Mouse (Mus musculus) hindbrain, embryonic 14.5 days (tissue): Measurements from ENCODE around the gene Dpp7. TPM values are rescaled to one million over a fixed set of nuclear protein-coding genes. Genes with fewer than 3 reads are reported as not detected.

Experiments
- ATAC-seq: fragments of 200-750 bp; cut with Nextera tagmentation; 2 replicates; pipeline ENCODE4 v1.8.0; 2017; ENCODE audit warnings: moderate number of reproducible peaks, mild to moderate bottlenecking, moderate TSS enrichment, moderate library complexity; ENCODE audit not compliant: low FRiP score
- DNase-seq: peaks from one replicate; pipeline ENCODE4 v3.0.0-alpha.2; 2015; ENCODE audit warnings: low spot score
- H3K27ac ChIP-seq: fragments of 300-500 bp; sonication (generic); 2 replicates; pipeline ENCODE4 v1.5.1; 2014; ENCODE audit warnings: mild to moderate bottlenecking, moderate library complexity
- H3K27me3 ChIP-seq: fragments of 300-500 bp; sonication (generic); 2 replicates; pipeline ENCODE4 v1.6.1; 2014; ENCODE audit warnings: mild to moderate bottlenecking, low read length, mixed read lengths; ENCODE audit not compliant: control insufficient read depth, insufficient read depth
- H3K36me3 ChIP-seq: fragments of 300-500 bp; sonication (generic); replicated peaks from 2 replicates; pipeline ENCODE4 v1.6.1; 2014; ENCODE audit not compliant: control insufficient read depth, insufficient read depth
- H3K4me1 ChIP-seq: fragments of 300-500 bp; sonication (generic); replicated peaks from 2 replicates; pipeline ENCODE4 v1.6.1; 2014; ENCODE audit warnings: antibody characterized with exemption, low read length, mixed read lengths; ENCODE audit not compliant: control insufficient read depth, insufficient read depth
- H3K4me2 ChIP-seq: fragments of 300-500 bp; sonication (generic); replicated peaks from 2 replicates; pipeline ENCODE4 v1.6.1; 2014; ENCODE audit warnings: mild to moderate bottlenecking, moderate library complexity
- H3K4me3 ChIP-seq: fragments of 300-500 bp; sonication (generic); replicated peaks from 2 replicates; pipeline ENCODE4 v1.5.1; 2014; ENCODE audit warnings: mild to moderate bottlenecking, low read length
- H3K9ac ChIP-seq: fragments of 300-500 bp; sonication (generic); 2 replicates; pipeline ENCODE4 v1.6.1; 2014
- H3K9me3 ChIP-seq: fragments of 300-500 bp; sonication (generic); 2 replicates; pipeline ENCODE4 v1.6.1; 2016; ENCODE audit warnings: low read length; ENCODE audit not compliant: control insufficient read depth
- WGBS: fragments of 180-500 bp; shearing (Covaris S2); extraction: QIAGEN DNeasy Blood & Tissue Kit; methylation state at CpG from one replicate; pipeline ENCODE4 v1.1.7; 2014; 5-methylcytosine and 5-hydroxymethylcytosine counted together
- polyA plus RNA-seq: library from polyadenylated mRNA; unstranded; fragments of >200 nt; fragmentation: Nextera tagmentation; extraction: Ambion mirVana; gene quantifications from 2 replicates; pipeline ENCODE4 v1.2.1, GENCODE M21; 2014

The Dpp7 gene
- polyA plus RNA-seq, 1 experiment from 2014 or later, result 21.5 TPM

- peaks cover 43% of the 10 kb centered on the region for H3K36me3 ChIP-seq
- DNase-seq, result peak; percentile 63
- peak overlapping the region; percentile 34 for H3K4me3 ChIP-seq
- peak overlapping the region; percentile 55 for H3K9ac ChIP-seq
- ATAC-seq, result peak; percentile 89
- peaks cover 7% of the 10 kb centered on the region for H3K4me1 ChIP-seq
- H3K27me3 ChIP-seq, result peaks cover 52% of the 10 kb centered on the region
- H3K9me3 ChIP-seq, result no peaks in the 10 kb centered on the region
- WGBS, result 3% methylated on average over 45 of the region's 45 CpGs
- peak overlapping the region; percentile 59 for H3K4me2 ChIP-seq
- H3K27ac ChIP-seq, result peak overlapping the region; percentile 11
These were observed 51.3 kb downstream of the Dpp7 start for GRCm38 (mm10) chr2:25304657-25305541.

GRCm38 (mm10) chr2:25303931-25304656 lies 52.1 kb downstream of the Dpp7 start:
- DNase-seq, result no peak
- peaks cover 43% of the 10 kb centered on the region for H3K27me3 ChIP-seq

DNA sequence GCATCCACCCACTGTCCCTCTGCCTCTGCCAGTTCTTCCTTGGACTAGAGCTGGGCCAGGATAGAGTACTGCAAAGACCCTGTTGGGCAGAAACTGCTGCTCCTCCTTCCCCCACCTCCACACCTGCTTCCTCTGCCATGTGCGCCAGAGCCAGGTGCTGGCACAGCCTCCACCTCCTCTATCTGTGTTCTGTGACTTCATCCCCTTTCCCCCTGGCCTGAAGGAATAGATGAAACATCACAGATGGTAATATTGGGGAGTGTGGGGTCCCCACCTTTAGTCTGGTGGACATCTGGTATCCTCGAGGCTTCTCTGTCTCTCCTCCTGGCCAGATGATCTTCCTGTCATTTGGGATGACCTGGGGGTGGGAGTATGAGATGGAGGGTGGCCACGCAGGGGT lies 52.7 kb downstream of the Dpp7 start:
- Histone ChIP-seq H3K4me2 (no peak overlapping the region), H3K4me3 (no peak overlapping the region), H3K9me3 (no peaks in the 10 kb centered on the region), H3K4me1 (peaks cover 7% of the 10 kb centered on the region), H3K9ac (no peak overlapping the region), H3K27me3 (peaks cover 37% of the 10 kb centered on the region), H3K36me3 (peaks cover 28% of the 10 kb centered on the region), H3K27ac (no peak overlapping the region)
- 78% methylated on average over 3 of the region's 3 CpGs for WGBS
- DNase-seq (no peak), ATAC-seq (no peak)

More at GRCm38 (mm10) chr2:25303931-25304656, 52.1 kb downstream of the Dpp7 start:
- Histone ChIP-seq H3K27ac (no peak overlapping the region), H3K4me2 (peak overlapping the region; percentile 59), H3K9me3 (no peaks in the 10 kb centered on the region), H3K9ac (no peak overlapping the region), H3K4me1 (peaks cover 7% of the 10 kb centered on the region), H3K4me3 (peak overlapping the region; percentile 34), H3K36me3 (peaks cover 35% of the 10 kb centered on the region)
- 69% methylated on average over 7 of the region's 7 CpGs for WGBS
- ATAC-seq, result no peak

Other genes starting within 250 kb of the Dpp7 start
- 15.6 and 19.9 TPM in 2 replicates for gene Nrarp, start 175.6 kb downstream of the Dpp7 start, polyA plus RNA-seq
- 2.0 and 2.2 TPM in 2 replicates for gene Tor4a, start 159.5 kb downstream of the Dpp7 start, polyA plus RNA-seq
- gene Nelfb, start 144.9 kb downstream of the Dpp7 start, polyA plus RNA-seq, result 88.0 and 91.6 TPM in 2 replicates
- gene Stpg3, start 141.7 kb downstream of the Dpp7 start, polyA plus RNA-seq, result not detected in 2 replicates
- not detected in 2 replicates for gene Fam166a, start 137.6 kb downstream of the Dpp7 start, polyA plus RNA-seq
- gene Tubb4b, start 131.7 kb downstream of the Dpp7 start, polyA plus RNA-seq, result 382 and 411 TPM in 2 replicates
- not detected in 2 replicates for gene Slc34a3, start 122.0 kb downstream of the Dpp7 start, polyA plus RNA-seq
- not detected in 2 replicates for gene Rnf224, start 119.6 kb downstream of the Dpp7 start, polyA plus RNA-seq
- gene Rnf208, start 114.1 kb downstream of the Dpp7 start, polyA plus RNA-seq, result 166 and 177 TPM in 2 replicates
- gene Cysrt1, start 113.9 kb downstream of the Dpp7 start, polyA plus RNA-seq, result 0.59 TPM in 1 of 2 replicates, not detected in the other
- 2.9 and 5.3 TPM in 2 replicates for gene AL732309.1, start 109.5 kb downstream of the Dpp7 start, polyA plus RNA-seq
- gene Tmem203, start 100.9 kb downstream of the Dpp7 start, polyA plus RNA-seq, result 9.8 and 12.5 TPM in 2 replicates
- 13.4 and 14.7 TPM in 2 replicates for gene Tprn, start 93.7 kb downstream of the Dpp7 start, polyA plus RNA-seq
- gene Ssna1, start 83.9 kb downstream of the Dpp7 start, polyA plus RNA-seq, result 175 and 190 TPM in 2 replicates
- 113 and 114 TPM in 2 replicates for gene Anapc2, start 83.9 kb downstream of the Dpp7 start, polyA plus RNA-seq
- not detected in 2 replicates for gene Tmem210, start 68.2 kb downstream of the Dpp7 start, polyA plus RNA-seq
- not detected in 2 replicates for gene Lrrc26, start 66.4 kb downstream of the Dpp7 start, polyA plus RNA-seq
- 57.2 and 68.4 TPM in 2 replicates for gene Grin1, start 37.2 kb downstream of the Dpp7 start, polyA plus RNA-seq
- gene Man1b1, start 24.0 kb downstream of the Dpp7 start, polyA plus RNA-seq, result 51.6 and 66.0 TPM in 2 replicates
- gene Uap1l1, start 9.3 kb upstream of the Dpp7 start, polyA plus RNA-seq, result 6.3 and 6.8 TPM in 2 replicates
- gene Sapcd2, start 16.0 kb upstream of the Dpp7 start, polyA plus RNA-seq, result 10.0 and 10.8 TPM in 2 replicates
- gene Entpd2, start 39.5 kb upstream of the Dpp7 start, polyA plus RNA-seq, result 2.6 and 3.3 TPM in 2 replicates
- gene Npdc1, start 43.0 kb upstream of the Dpp7 start, polyA plus RNA-seq, result 365 and 378 TPM in 2 replicates
- 0.37 TPM in 1 of 2 replicates, not detected in the other for gene Fut7, start 66.9 kb upstream of the Dpp7 start, polyA plus RNA-seq
- 15.6 and 17.3 TPM in 2 replicates for gene Abca2, start 72.3 kb upstream of the Dpp7 start, polyA plus RNA-seq
- gene Clic3, start 100.5 kb upstream of the Dpp7 start, polyA plus RNA-seq, result 2.2 and 2.6 TPM in 2 replicates
- gene Paxx, start 104.7 kb upstream of the Dpp7 start, polyA plus RNA-seq, result 93.1 and 109 TPM in 2 replicates
- gene Ptgds, start 113.7 kb upstream of the Dpp7 start, polyA plus RNA-seq, result 230 and 390 TPM in 2 replicates
- gene Lcn12, start 137.6 kb upstream of the Dpp7 start, polyA plus RNA-seq, result not detected in 2 replicates
- 116 and 118 TPM in 2 replicates for gene Fbxw5, start 144.4 kb upstream of the Dpp7 start, polyA plus RNA-seq
- gene C8g, start 145.4 kb upstream of the Dpp7 start, polyA plus RNA-seq, result 4.1 and 5.5 TPM in 2 replicates
- gene Traf2, start 190.6 kb upstream of the Dpp7 start, polyA plus RNA-seq, result 15.6 and 16.3 TPM in 2 replicates
- 353 and 366 TPM in 2 replicates for gene Edf1, start 201.5 kb upstream of the Dpp7 start, polyA plus RNA-seq
- 1.3 and 1.7 TPM in 2 replicates for gene Mamdc4, start 218.5 kb upstream of the Dpp7 start, polyA plus RNA-seq
- 171 and 187 TPM in 2 replicates for gene Phpt1, start 218.9 kb upstream of the Dpp7 start, polyA plus RNA-seq
- 10.8 and 12.7 TPM in 2 replicates for gene Ajm1, start 225.4 kb upstream of the Dpp7 start, polyA plus RNA-seq